Mouse (Mus musculus) embryonic facial prominence, embryonic 13.5 days (tissue): ENCODE data around the gene Brf1. TPM values are rescaled to one million over a fixed set of nuclear protein-coding genes. Genes with fewer than 3 reads are reported as not detected.

Source experiments
- ATAC-seq: fragments of 200-750 bp; cut with Nextera tagmentation; 2 replicates; pipeline ENCODE4 v1.8.0; 2017; ENCODE audit warnings: low read depth; ENCODE audit not compliant: insufficient number of reproducible peaks, insufficient read depth, low FRiP score, low TSS enrichment
- H3K27ac ChIP-seq: fragments of 300-500 bp; sonication (generic); 2 replicates; pipeline ENCODE4 v1.5.1; 2015; ENCODE audit warnings: moderate library complexity, mild to moderate bottlenecking, inconsistent platforms
- H3K27me3 ChIP-seq: fragments of 300-500 bp; sonication (generic); 2 replicates; pipeline ENCODE4 v1.6.1; 2015; ENCODE audit warnings: mild to moderate bottlenecking, inconsistent platforms
- H3K36me3 ChIP-seq: fragments of 300-500 bp; sonication (generic); 2 replicates; pipeline ENCODE4 v1.6.1; 2015; ENCODE audit warnings: mild to moderate bottlenecking, inconsistent platforms
- H3K4me1 ChIP-seq: fragments of 300-500 bp; sonication (generic); 2 replicates; pipeline ENCODE4 v1.6.1; 2015; ENCODE audit warnings: inconsistent platforms
- H3K4me2 ChIP-seq: fragments of 300-500 bp; sonication (generic); 2 replicates; pipeline ENCODE4 v1.6.1; 2015; ENCODE audit warnings: moderate library complexity, mild to moderate bottlenecking, inconsistent platforms
- H3K4me3 ChIP-seq: fragments of 300-500 bp; sonication (generic); 2 replicates; pipeline ENCODE4 v1.5.1; 2015; ENCODE audit warnings: mild to moderate bottlenecking, inconsistent platforms
- H3K9ac ChIP-seq: fragments of 300-500 bp; sonication (generic); 2 replicates; pipeline ENCODE4 v1.6.1; 2015; ENCODE audit warnings: mild to moderate bottlenecking, inconsistent platforms
- H3K9me3 ChIP-seq: fragments of 300-500 bp; sonication (generic); 2 replicates; pipeline ENCODE4 v1.6.1; 2016; ENCODE audit warnings: inconsistent platforms
- WGBS: fragments of 180-500 bp; shearing (Covaris S2); methylation state at CpG from one replicate; pipeline ENCODE4 v1.1.7; 2015; ENCODE audit warnings: mixed read lengths; 5-methylcytosine and 5-hydroxymethylcytosine counted together
- polyA plus RNA-seq: library from polyadenylated mRNA; unstranded; fragments of >200 nt; fragmentation: Nextera tagmentation; extraction: Ambion mirVana; gene quantifications from 2 replicates; pipeline ENCODE4 v1.2.1, GENCODE M21; 2015

The Brf1 gene
- polyA plus RNA-seq, 1 experiment from 2014 or later, result 80.1 TPM

- no peak overlapping the region for H3K27ac ChIP-seq
- H3K9ac ChIP-seq, result no peak overlapping the region
- H3K4me2 ChIP-seq, result no peak overlapping the region
- H3K27me3 ChIP-seq, result no peaks in the 10 kb centered on the region
- WGBS, result 60% methylated on average over 8 of the region's 8 CpGs
- no peaks in the 10 kb centered on the region for H3K9me3 ChIP-seq
- peaks cover 99% of the 10 kb centered on the region for H3K36me3 ChIP-seq
- ATAC-seq, result no peak
- no peaks in the 10 kb centered on the region for H3K4me1 ChIP-seq
- H3K4me3 ChIP-seq, result no peak overlapping the region
Observed at GRCm38 (mm10) chr12:112968943-112969342, 31.6 kb downstream of the Brf1 start.

DNA sequence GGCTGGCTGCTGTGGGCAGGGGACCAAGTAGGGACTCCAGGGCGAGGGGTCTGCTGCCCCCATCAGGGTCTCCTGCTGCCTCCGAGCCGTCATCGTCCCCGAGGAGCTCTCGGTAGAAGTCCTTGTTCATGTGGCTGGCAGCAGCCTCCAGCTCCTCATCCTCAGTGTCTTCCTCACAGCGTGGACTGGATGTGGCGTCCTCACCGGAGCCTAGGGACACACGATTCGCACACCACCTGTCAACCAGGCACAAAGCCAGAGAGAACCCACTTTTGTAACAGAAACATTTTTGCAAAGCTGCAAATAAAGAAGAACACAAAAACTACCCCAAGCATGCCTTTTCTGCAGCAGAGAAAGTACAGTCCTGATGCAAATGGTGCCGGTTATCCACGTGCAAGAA is 34.7 kb downstream of the Brf1 start:
- Histone ChIP-seq H3K4me2 (no peak overlapping the region), H3K9ac (no peak overlapping the region), H3K27me3 (no peaks in the 10 kb centered on the region), H3K9me3 (no peaks in the 10 kb centered on the region), H3K36me3 (peaks cover 99% of the 10 kb centered on the region), H3K27ac (no peak overlapping the region), H3K4me1 (no peaks in the 10 kb centered on the region), H3K4me3 (no peak overlapping the region)
- 90% methylated on average over 13 of the region's 13 CpGs for WGBS
- no peak for ATAC-seq

GRCm38 (mm10) chr12:112961872-112962271 is 38.6 kb downstream of the Brf1 start:
- Histone ChIP-seq H3K27me3 (no peaks in the 10 kb centered on the region), H3K9me3 (no peaks in the 10 kb centered on the region), H3K36me3 (peaks cover 96% of the 10 kb centered on the region), H3K27ac (no peak overlapping the region), H3K4me1 (no peaks in the 10 kb centered on the region), H3K4me2 (no peak overlapping the region), H3K4me3 (no peak overlapping the region), H3K9ac (no peak overlapping the region)
- ATAC-seq, result no peak
- WGBS, result 83% methylated on average over 5 of the region's 5 CpGs

- WGBS, result 86% methylated on average over 7 of the region's 7 CpGs
- Histone ChIP-seq H3K4me1 (no peaks in the 10 kb centered on the region), H3K27me3 (no peaks in the 10 kb centered on the region), H3K36me3 (peaks cover 95% of the 10 kb centered on the region), H3K4me2 (no peak overlapping the region), H3K9ac (no peak overlapping the region), H3K4me3 (no peak overlapping the region), H3K27ac (no peak overlapping the region), H3K9me3 (no peaks in the 10 kb centered on the region)
- no peak for ATAC-seq
Observed at GRCm38 (mm10) chr12:112961428-112961827, 39.1 kb downstream of the Brf1 start.

DNA sequence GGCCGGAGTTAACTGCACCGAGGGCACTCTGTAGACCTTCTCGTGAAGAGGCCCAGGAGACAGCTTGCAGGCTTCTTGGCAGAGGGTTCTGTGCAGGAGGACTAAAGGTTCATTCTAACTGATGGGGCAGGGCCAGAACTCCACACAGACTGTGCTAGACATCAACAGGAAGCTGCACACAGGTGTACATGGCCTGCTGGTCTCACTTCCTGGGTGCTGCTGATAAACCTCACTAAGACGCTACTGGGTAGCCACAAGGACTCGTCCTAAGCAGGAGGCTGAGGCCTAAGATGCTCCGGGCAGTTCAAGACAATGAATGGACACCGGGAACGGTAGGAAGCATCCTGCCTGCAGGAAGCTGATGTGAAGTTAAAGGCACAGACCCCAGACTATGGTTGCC is 41.1 kb downstream of the Brf1 start:
- Histone ChIP-seq H3K27me3 (no peaks in the 10 kb centered on the region), H3K9me3 (no peaks in the 10 kb centered on the region), H3K4me1 (no peaks in the 10 kb centered on the region), H3K4me2 (no peak overlapping the region), H3K9ac (no peak overlapping the region), H3K36me3 (peaks cover 75% of the 10 kb centered on the region), H3K27ac (no peak overlapping the region), H3K4me3 (no peak overlapping the region)
- no peak for ATAC-seq
- WGBS, result 84% methylated on average over 8 of the region's 8 CpGs

DNA sequence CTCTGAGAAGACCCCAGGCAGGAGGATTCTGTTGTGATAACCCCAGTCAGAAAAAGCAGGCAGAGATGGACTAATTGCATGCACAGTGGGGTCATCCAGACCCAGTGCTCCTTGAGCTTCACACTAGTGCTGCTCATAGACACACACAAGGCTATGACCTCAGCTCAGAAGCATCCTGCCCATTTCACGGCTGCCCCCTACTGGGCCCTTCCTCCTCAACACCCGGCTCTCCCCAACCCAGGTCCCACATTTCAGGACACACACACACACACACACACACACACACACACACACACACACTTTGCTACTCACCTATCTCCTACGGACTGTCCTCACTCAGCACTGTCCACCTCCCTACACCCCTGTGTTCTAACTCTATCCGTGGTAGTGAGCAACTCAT is 42.2 kb downstream of the Brf1 start:
- Histone ChIP-seq H3K36me3 (peaks cover 64% of the 10 kb centered on the region), H3K27ac (no peak overlapping the region), H3K4me3 (no peak overlapping the region), H3K9ac (no peak overlapping the region; the same call in 1 of the 2 replicates), H3K9me3 (no peaks in the 10 kb centered on the region), H3K27me3 (no peaks in the 10 kb centered on the region), H3K4me1 (no peaks in the 10 kb centered on the region), H3K4me2 (no peak overlapping the region)
- WGBS, result 31% methylated on average over 4 of the region's 4 CpGs
- no peak for ATAC-seq

GRCm38 (mm10) chr12:112955800-112956199 is 44.7 kb downstream of the Brf1 start:
- H3K27ac ChIP-seq, result no peak overlapping the region
- peaks cover 39% of the 10 kb centered on the region for H3K36me3 ChIP-seq
- H3K9ac ChIP-seq, result no peak overlapping the region
- H3K27me3 ChIP-seq, result no peaks in the 10 kb centered on the region
- H3K9me3 ChIP-seq, result no peaks in the 10 kb centered on the region
- WGBS, result 36% methylated on average over 4 of the region's 4 CpGs
- peaks cover 5% of the 10 kb centered on the region for H3K4me1 ChIP-seq
- H3K4me2 ChIP-seq, result no peak overlapping the region
- ATAC-seq, result no peak
- no peak overlapping the region for H3K4me3 ChIP-seq

DNA sequence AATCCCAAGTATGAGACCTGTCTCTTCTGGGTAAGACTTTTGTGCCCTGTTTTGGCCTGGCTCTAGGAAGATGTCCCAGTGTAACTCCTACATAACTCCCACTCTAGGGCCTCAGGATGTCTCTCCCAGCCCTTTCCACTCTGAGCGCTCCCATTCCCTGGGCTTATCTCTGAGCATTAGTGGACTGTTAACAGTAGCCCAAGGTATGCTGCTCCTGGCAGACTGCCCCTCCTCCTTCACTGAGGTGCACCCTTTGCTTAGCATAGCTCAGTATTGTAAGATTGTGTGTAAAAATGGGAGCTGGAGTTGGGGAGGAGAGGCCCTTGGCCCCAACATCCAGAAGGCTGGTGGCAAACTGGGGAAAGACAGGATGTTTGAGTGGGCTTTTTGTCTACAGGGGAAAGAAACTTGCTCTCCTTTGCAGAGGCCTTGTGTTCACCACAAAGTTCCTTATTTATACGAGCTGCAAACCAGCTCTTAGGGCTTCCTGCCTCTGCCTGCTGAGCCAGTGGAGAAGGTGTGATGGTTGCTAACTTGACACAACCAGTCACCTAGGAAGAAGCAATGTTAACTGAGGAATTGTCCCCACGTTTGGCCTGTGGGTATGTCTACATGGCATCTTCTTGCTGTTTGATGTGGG is 47.5 kb downstream of the Brf1 start:
- H3K36me3 ChIP-seq, result peaks cover 15% of the 10 kb centered on the region
- no peak overlapping the region for H3K4me3 ChIP-seq
- H3K9ac ChIP-seq, result no peak overlapping the region
- no peaks in the 10 kb centered on the region for H3K9me3 ChIP-seq
- H3K4me2 ChIP-seq, result no peak overlapping the region
- 83% methylated on average over 3 of the region's 3 CpGs for WGBS
- H3K27me3 ChIP-seq, result no peaks in the 10 kb centered on the region
- ATAC-seq, result no peak
- H3K4me1 ChIP-seq, result peaks cover 14% of the 10 kb centered on the region
- H3K27ac ChIP-seq, result no peak overlapping the region

DNA sequence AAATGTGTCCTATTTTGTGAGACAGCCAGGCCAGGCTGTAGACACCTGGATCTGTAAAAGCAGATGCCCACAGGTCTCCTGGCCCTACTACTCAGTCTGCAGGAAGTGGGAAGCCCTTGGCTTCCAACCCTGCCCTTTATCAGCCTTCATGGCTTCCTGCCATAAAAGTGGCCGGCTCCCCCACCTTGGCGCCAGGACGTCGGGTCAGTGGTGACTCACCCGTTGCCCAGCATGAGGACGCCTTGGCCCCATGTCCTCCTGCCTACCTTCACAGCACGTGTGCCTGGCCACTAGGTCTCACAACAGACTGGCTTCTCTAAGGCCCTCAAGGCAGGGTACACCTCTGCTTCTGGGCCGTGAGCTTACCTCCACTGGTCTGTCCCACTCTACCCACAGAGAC is 48.1 kb downstream of the Brf1 start:
- WGBS, result 72% methylated on average over 8 of the region's 8 CpGs
- H3K4me3 ChIP-seq, result no peak overlapping the region
- H3K36me3 ChIP-seq, result peaks cover 9% of the 10 kb centered on the region
- no peak overlapping the region for H3K4me2 ChIP-seq
- H3K4me1 ChIP-seq, result peaks cover 14% of the 10 kb centered on the region
- no peak overlapping the region for H3K27ac ChIP-seq
- ATAC-seq, result no peak
- H3K9ac ChIP-seq, result no peak overlapping the region
- no peaks in the 10 kb centered on the region for H3K9me3 ChIP-seq
- no peaks in the 10 kb centered on the region for H3K27me3 ChIP-seq

- no peaks in the 10 kb centered on the region for H3K36me3 ChIP-seq
- peak overlapping the region; percentile 83; the same call in 1 of the 2 replicates for H3K9ac ChIP-seq
- no peaks in the 10 kb centered on the region; the same call in 1 of the 2 replicates for H3K27me3 ChIP-seq
- H3K27ac ChIP-seq, result 0 out of 2 replicates have a peak overlapping the region, but pooled peaks have one; percentile 69
- peak overlapping the region; percentile 92 for H3K4me2 ChIP-seq
- H3K4me3 ChIP-seq, result no peak overlapping the region
- no peaks in the 10 kb centered on the region for H3K9me3 ChIP-seq
- 23% methylated on average over 7 of the region's 7 CpGs for WGBS
- ATAC-seq, result no peak
- peaks cover 14% of the 10 kb centered on the region for H3K4me1 ChIP-seq
Observed at GRCm38 (mm10) chr12:112951150-112951842, 49.2 kb downstream of the Brf1 start.

GRCm38 (mm10) chr12:112950761-112951129 is 49.8 kb downstream of the Brf1 start:
- H3K36me3 ChIP-seq, result no peaks in the 10 kb centered on the region
- no peaks in the 10 kb centered on the region for H3K9me3 ChIP-seq
- no peak for ATAC-seq
- H3K4me2 ChIP-seq, result peak overlapping the region; percentile 92
- WGBS, result 6% methylated on average over 6 of the region's 6 CpGs
- H3K27me3 ChIP-seq, result no peaks in the 10 kb centered on the region; the same call in 1 of the 2 replicates
- peak overlapping the region; percentile 66 for H3K4me3 ChIP-seq
- H3K9ac ChIP-seq, result peak overlapping the region; percentile 83; the same call in 1 of the 2 replicates
- H3K4me1 ChIP-seq, result peaks cover 14% of the 10 kb centered on the region
- H3K27ac ChIP-seq, result peak overlapping the region; percentile 69; the same call in 1 of the 2 replicates
